In genomic region chr3:52044651-52045050, GRCm38 (mm10) we compare ENCODE assay signal across 9 mouse cellular contexts.
DNase-seq lines count a peak whose midpoint lies in the region; ATAC-seq lines count a peak whose summit lies in the region.
"Had no signal": no experiment of that assay in that cellular context is flagged by ENCODE, and none has a peak within 500 bp of the region (broad histone marks: within the 10 kb centered on the region; RNA-seq: fewer than 3 reads in every experiment).

No protein-coding gene starts in this region.

- WGBS in kidney, embryonic 14.5 days: 6% methylated on average over 14 of the region's 14 CpGs
- 19% methylated on average over 14 of the region's 14 CpGs for WGBS in heart, embryonic 16.5 days
- WGBS in liver, embryonic 15.5 days (ENCODE audit: insufficient replicate concordance): 42% methylated on average over 14 of the region's 14 CpGs

- H3K4me3 ChIP-seq in kidney, embryonic 14.5 days (ENCODE audit: low read length): peak overlapping the region; percentile 12; the same call in 1 of the 2 replicates
- H3K4me3 ChIP-seq in heart, embryonic 16.5 days (ENCODE audit: low read length): peak overlapping the region; percentile 41
- 0 out of 2 replicates have a peak overlapping the region, but pooled peaks have one; percentile 12 for H3K4me3 ChIP-seq in liver, embryonic 15.5 days (replicated peaks)

- ATAC-seq in kidney, embryonic 14.5 days (ENCODE audit: low FRiP score, low TSS enrichment): no peak
- ATAC-seq in heart, embryonic 16.5 days (replicated peaks; ENCODE audit: extremely low read depth, insufficient read depth, low FRiP score): no peak
- ATAC-seq in liver, embryonic 15.5 days (ENCODE audit: insufficient read depth): no peak
- no peak for ATAC-seq in megakaryocyte, adult 5-6 weeks (ENCODE audit: poor library complexity, severe bottlenecking)

- peak overlapping the region; percentile 47 for H3K9ac ChIP-seq in kidney, embryonic 14.5 days (ENCODE audit: low read depth, low read length)
- peak overlapping the region; percentile 68 for H3K9ac ChIP-seq in heart, embryonic 16.5 days (ENCODE audit: low read length)
- H3K9ac ChIP-seq in liver, embryonic 15.5 days: no peak overlapping the region

- no peaks in the 10 kb centered on the region for H3K36me3 ChIP-seq in kidney, embryonic 14.5 days (ENCODE audit: control insufficient read depth, insufficient read depth, low read length)
- no peaks in the 10 kb centered on the region for H3K36me3 ChIP-seq in heart, embryonic 16.5 days (ENCODE audit: control insufficient read depth, insufficient read depth)
- H3K36me3 ChIP-seq in liver, embryonic 15.5 days (replicated peaks): no peaks in the 10 kb centered on the region

- DNase-seq in kidney, adult 11 months: no peak
- DNase-seq in cerebellum, postnatal 10 days: peak; percentile 42 to 54
- no peak for DNase-seq in left cerebral cortex, adult 11 months (ENCODE audit: low spot score)
- no peak for DNase-seq in layer of hippocampus, adult 11-12 months (ENCODE audit: low spot score)

- peaks cover 38% of the 10 kb centered on the region for H3K4me1 ChIP-seq in kidney, embryonic 14.5 days (ENCODE audit: control insufficient read depth, insufficient read depth, low read length)
- H3K4me1 ChIP-seq in heart, embryonic 16.5 days (ENCODE audit: control insufficient read depth, insufficient read depth, low read length): peaks cover 38% of the 10 kb centered on the region
- H3K4me1 ChIP-seq in liver, embryonic 15.5 days (replicated peaks): peaks cover 39% of the 10 kb centered on the region

- no peaks in the 10 kb centered on the region for H3K9me3 ChIP-seq in kidney, embryonic 14.5 days (ENCODE audit: control insufficient read depth, low read length)
- H3K9me3 ChIP-seq in heart, embryonic 16.5 days (replicated peaks; ENCODE audit: control insufficient read depth, low read length): no peaks in the 10 kb centered on the region
- no peaks in the 10 kb centered on the region for H3K9me3 ChIP-seq in liver, embryonic 15.5 days (replicated peaks)

- peak overlapping the region; percentile 52 for H3K4me2 ChIP-seq in kidney, embryonic 14.5 days (replicated peaks; ENCODE audit: low read depth, low read length)
- H3K4me2 ChIP-seq in heart, embryonic 16.5 days (ENCODE audit: low read depth, low read length): peak overlapping the region; percentile 69
- H3K4me2 ChIP-seq in liver, embryonic 15.5 days: peak overlapping the region; percentile 65

- peak overlapping the region; percentile 96 for H3K27ac ChIP-seq in kidney, embryonic 14.5 days (ENCODE audit: low read depth, low read length)
- H3K27ac ChIP-seq in heart, embryonic 16.5 days (ENCODE audit: low read length): peak overlapping the region; percentile 93
- no peak overlapping the region for H3K27ac ChIP-seq in liver, embryonic 15.5 days (replicated peaks)

- no peaks in the 10 kb centered on the region for H3K27me3 ChIP-seq in kidney, embryonic 14.5 days (ENCODE audit: control insufficient read depth, insufficient read depth, low read length)
- no peaks in the 10 kb centered on the region for H3K27me3 ChIP-seq in heart, embryonic 16.5 days (ENCODE audit: control insufficient read depth, insufficient read depth, low read length)
- no peaks in the 10 kb centered on the region for H3K27me3 ChIP-seq in liver, embryonic 15.5 days
- H3K27me3 ChIP-seq: CH12.LX had no signal

Comparison
In these comparisons a context has a peak if more than half of its experiments do, and no peak if none do; other contexts are left out.
1. DNase-seq: peak in cerebellum, postnatal 10 days (2 of 2); none in kidney, adult 11 months (single experiment), left cerebral cortex, adult 11 months (single experiment) and layer of hippocampus, adult 11-12 months (single experiment).
2. Peak in every context shown above with its lines, with median percentiles within 50 percentile points of each other: H3K4me2 ChIP-seq and H3K4me3 ChIP-seq.